Mouse (Mus musculus) limb, embryonic 13.5 days (tissue): ENCODE data around the gene Exoc4. TPM values are rescaled to one million over a fixed set of nuclear protein-coding genes. Genes with fewer than 3 reads are reported as not detected.

ENCODE experiments used
- ATAC-seq: fragments of 200-750 bp; cut with Nextera tagmentation; 2 replicates; pipeline ENCODE4 v1.8.0; 2017; ENCODE audit warnings: low read depth, moderate number of reproducible peaks, moderate TSS enrichment; ENCODE audit not compliant: low FRiP score
- H3K27ac ChIP-seq: fragments of 300-500 bp; sonication (generic); 2 replicates; pipeline ENCODE4 v1.5.1; 2015; ENCODE audit warnings: inconsistent platforms, mild to moderate bottlenecking, moderate library complexity
- H3K27me3 ChIP-seq: fragments of 300-500 bp; sonication (generic); 2 replicates; pipeline ENCODE4 v1.6.1; 2015; ENCODE audit warnings: mild to moderate bottlenecking, inconsistent platforms
- H3K36me3 ChIP-seq: fragments of 300-500 bp; sonication (generic); 2 replicates; pipeline ENCODE4 v1.6.1; 2015; ENCODE audit warnings: inconsistent platforms, mild to moderate bottlenecking, moderate library complexity
- H3K4me1 ChIP-seq: fragments of 300-500 bp; sonication (generic); 2 replicates; pipeline ENCODE4 v1.6.1; 2015; ENCODE audit warnings: inconsistent platforms
- H3K4me2 ChIP-seq: fragments of 300-500 bp; sonication (generic); replicated peaks from 2 replicates; pipeline ENCODE4 v1.6.1; 2015; ENCODE audit warnings: inconsistent platforms, mild to moderate bottlenecking, moderate library complexity
- H3K4me3 ChIP-seq: fragments of 300-500 bp; sonication (generic); 2 replicates; pipeline ENCODE4 v1.5.1; 2015; ENCODE audit warnings: moderate library complexity, mild to moderate bottlenecking, inconsistent platforms
- H3K9ac ChIP-seq: fragments of 300-500 bp; sonication (generic); 2 replicates; pipeline ENCODE4 v1.6.1; 2015; ENCODE audit warnings: mild to moderate bottlenecking, inconsistent platforms
- H3K9me3 ChIP-seq: fragments of 300-500 bp; sonication (generic); 2 replicates; pipeline ENCODE4 v1.6.1; 2016; ENCODE audit warnings: inconsistent platforms
- WGBS: fragments of 180-500 bp; shearing (Covaris S2); methylation state at CpG from one replicate; pipeline ENCODE4 v1.1.7; 2015; 5-methylcytosine and 5-hydroxymethylcytosine counted together
- polyA plus RNA-seq: library from polyadenylated mRNA; unstranded; fragments of >200 nt; fragmentation: Nextera tagmentation; extraction: Ambion mirVana; gene quantifications from 2 replicates; pipeline ENCODE4 v1.2.1, GENCODE M21; 2015

Exoc4 gene
- polyA plus RNA-seq, 1 experiment from 2014 or later: 45.2 TPM

DNA sequence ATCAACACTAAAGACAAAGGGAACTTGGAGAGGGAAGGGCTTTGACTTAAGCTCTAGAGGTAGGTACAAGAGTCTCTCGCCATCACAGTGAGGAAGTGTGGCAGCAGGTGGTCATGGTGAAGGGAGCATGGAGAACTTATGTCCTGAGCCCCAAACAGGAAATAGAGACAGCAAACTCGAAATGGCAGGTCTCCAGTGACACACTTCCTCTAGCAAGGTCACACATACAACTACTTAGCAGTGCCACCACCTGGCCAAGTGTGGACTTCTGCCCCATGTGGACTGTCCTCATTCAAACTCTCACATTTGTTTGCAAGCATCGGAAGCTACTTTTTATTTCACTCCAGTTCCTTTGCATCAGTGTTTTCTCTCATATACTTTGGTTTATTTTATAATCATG is 74.0 kb downstream of the Exoc4 start:
- Histone ChIP-seq H3K4me1 (no peaks in the 10 kb centered on the region), H3K27me3 (no peaks in the 10 kb centered on the region), H3K9ac (no peak overlapping the region), H3K4me2 (no peak overlapping the region), H3K4me3 (no peak overlapping the region), H3K9me3 (no peaks in the 10 kb centered on the region), H3K36me3 (peaks cover 3% of the 10 kb centered on the region; the same call in 1 of the 2 replicates), H3K27ac (no peak overlapping the region)
- ATAC-seq: no peak
- 70% methylated on average over 3 of the region's 3 CpGs for WGBS

DNA sequence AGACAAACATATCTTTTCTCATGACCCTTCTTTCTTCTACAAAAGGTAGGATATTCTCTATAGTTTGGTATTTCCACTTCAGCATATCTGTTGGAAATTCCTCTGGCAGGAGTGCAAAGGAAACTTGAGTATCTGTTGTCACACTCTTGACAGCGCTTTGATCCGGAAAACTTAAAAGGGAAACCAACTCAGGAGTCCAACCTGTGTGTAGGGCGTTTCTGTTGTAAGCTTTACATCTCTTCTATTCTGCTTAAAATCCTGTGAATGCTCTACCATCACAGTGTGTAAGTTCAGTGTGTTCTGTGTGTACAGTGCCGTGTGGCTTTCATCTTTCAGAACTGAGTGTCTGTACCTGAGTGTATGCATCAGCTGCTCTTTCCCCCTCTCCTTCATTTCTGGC is 74.5 kb downstream of the Exoc4 start:
- H3K4me2 ChIP-seq: no peak overlapping the region
- H3K27ac ChIP-seq: no peak overlapping the region
- no peak overlapping the region for H3K4me3 ChIP-seq
- H3K9ac ChIP-seq: no peak overlapping the region
- no peaks in the 10 kb centered on the region for H3K9me3 ChIP-seq
- 85% methylated on average over 4 of the region's 4 CpGs for WGBS
- H3K4me1 ChIP-seq: no peaks in the 10 kb centered on the region
- H3K36me3 ChIP-seq: peaks cover 3% of the 10 kb centered on the region; the same call in 1 of the 2 replicates
- no peaks in the 10 kb centered on the region for H3K27me3 ChIP-seq
- no peak for ATAC-seq

DNA sequence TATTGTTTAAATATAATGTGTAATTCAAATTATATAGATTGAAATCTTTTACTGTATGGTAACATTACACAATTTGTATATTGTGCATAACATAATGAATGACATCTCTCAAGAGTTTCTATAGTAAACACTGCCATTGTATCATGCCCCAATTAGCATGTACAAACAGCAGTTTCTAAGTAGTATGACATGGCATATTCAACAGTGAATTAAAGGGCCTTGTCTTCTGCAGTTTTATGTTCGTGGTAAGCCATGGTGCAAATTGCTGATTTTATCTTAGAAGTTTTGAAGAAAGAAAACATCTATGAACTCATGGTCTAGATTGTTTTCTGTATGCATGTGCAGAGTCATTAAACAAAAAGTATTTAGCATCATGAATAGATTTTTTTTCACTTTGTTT is 79.4 kb downstream of the Exoc4 start:
- Histone ChIP-seq H3K27ac (no peak overlapping the region), H3K9ac (no peak overlapping the region), H3K9me3 (no peaks in the 10 kb centered on the region), H3K4me1 (no peaks in the 10 kb centered on the region), H3K4me3 (no peak overlapping the region), H3K4me2 (no peak overlapping the region), H3K36me3 (no peaks in the 10 kb centered on the region), H3K27me3 (no peaks in the 10 kb centered on the region)
- WGBS: 86% methylated on average over 1 of the region's 1 CpGs
- no peak for ATAC-seq

- Histone ChIP-seq H3K27ac (no peak overlapping the region), H3K27me3 (no peaks in the 10 kb centered on the region), H3K4me2 (no peak overlapping the region), H3K4me1 (peaks cover 3% of the 10 kb centered on the region; the same call in 1 of the 2 replicates), H3K36me3 (no peaks in the 10 kb centered on the region), H3K4me3 (no peak overlapping the region), H3K9me3 (no peaks in the 10 kb centered on the region), H3K9ac (no peak overlapping the region)
- ATAC-seq: peak; percentile 61; the same call in 1 of the 2 replicates
- WGBS: 67% methylated on average over 1 of the region's 1 CpGs
These were observed 98.3 kb downstream of the Exoc4 start for GRCm38 (mm10) chr6:33347088-33347775.

DNA sequence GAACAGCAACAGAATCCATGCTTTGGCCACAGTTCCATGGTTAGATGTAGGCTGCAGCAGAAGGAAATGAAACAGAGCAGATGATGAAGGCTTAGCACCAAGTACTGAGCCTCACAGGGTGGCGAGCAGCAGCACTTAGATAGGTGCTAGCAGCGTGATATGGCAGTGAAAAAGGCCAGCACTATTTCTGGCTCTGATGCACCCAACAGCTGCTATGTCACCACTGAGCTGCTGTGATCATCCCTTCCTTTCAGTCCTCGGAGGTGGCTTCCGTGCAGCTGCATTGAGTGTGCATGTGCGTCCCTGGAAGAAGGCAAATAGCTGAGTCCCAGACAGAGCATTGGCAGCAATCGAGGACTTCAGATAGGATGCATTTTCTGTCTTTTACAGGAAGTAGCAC is 112.7 kb downstream of the Exoc4 start:
- Histone ChIP-seq H3K9me3 (no peaks in the 10 kb centered on the region), H3K27me3 (no peaks in the 10 kb centered on the region), H3K9ac (no peak overlapping the region), H3K4me2 (no peak overlapping the region), H3K4me1 (peaks cover 5% of the 10 kb centered on the region), H3K4me3 (no peak overlapping the region), H3K36me3 (no peaks in the 10 kb centered on the region), H3K27ac (no peak overlapping the region)
- 80% methylated on average over 6 of the region's 6 CpGs for WGBS
- no peak for ATAC-seq

DNA sequence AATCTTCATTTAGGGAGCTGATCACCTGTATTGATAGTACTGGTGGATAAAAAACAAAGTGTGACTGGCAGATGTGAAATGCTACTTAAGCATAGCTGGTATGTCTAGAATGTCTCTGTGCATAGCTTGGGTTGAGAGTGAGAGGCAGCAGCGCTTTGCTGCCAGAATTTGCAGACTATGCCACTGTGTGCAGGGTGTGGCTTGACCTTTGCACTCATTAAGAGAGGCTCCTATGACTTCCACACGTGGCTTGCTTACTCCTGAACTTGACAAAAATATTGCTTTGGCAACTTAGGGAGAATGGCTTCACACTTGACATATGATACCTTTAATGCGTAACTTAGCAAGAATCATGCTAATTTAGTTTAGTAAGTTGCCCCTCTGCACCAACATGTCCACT is 131.6 kb downstream of the Exoc4 start:
- Histone ChIP-seq H3K4me2 (no peak overlapping the region), H3K4me3 (no peak overlapping the region), H3K27ac (no peak overlapping the region), H3K27me3 (no peaks in the 10 kb centered on the region), H3K36me3 (no peaks in the 10 kb centered on the region), H3K4me1 (no peaks in the 10 kb centered on the region), H3K9me3 (no peaks in the 10 kb centered on the region), H3K9ac (no peak overlapping the region)
- ATAC-seq: no peak
- 59% methylated on average over 3 of the region's 3 CpGs for WGBS

GRCm38 (mm10) chr6:33382176-33382575 is 133.3 kb downstream of the Exoc4 start:
- no peaks in the 10 kb centered on the region for H3K4me1 ChIP-seq
- no peaks in the 10 kb centered on the region for H3K27me3 ChIP-seq
- H3K9me3 ChIP-seq: no peaks in the 10 kb centered on the region
- H3K4me2 ChIP-seq: no peak overlapping the region
- no peaks in the 10 kb centered on the region for H3K36me3 ChIP-seq
- no peak overlapping the region for H3K27ac ChIP-seq
- no peak overlapping the region for H3K9ac ChIP-seq
- WGBS: 76% methylated on average over 3 of the region's 3 CpGs
- H3K4me3 ChIP-seq: no peak overlapping the region
- no peak for ATAC-seq

DNA sequence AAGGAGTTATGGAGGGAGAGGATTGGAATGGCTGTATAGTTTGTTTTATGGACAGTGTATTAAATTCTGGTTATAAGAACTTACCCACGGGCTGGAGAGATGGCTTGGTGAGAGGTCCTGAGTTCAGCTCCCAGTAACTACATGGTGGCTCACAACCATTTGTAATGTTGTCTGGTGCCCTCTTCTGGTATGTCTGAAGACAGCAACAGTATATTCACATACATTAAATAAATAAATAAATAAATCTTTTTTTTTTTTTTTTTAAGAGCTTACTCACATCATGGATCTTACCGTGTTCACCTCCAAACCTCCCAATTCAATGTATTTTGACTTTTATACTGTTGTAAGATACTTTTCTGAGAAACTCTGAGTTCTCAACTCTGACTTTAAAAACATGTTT is 143.1 kb downstream of the Exoc4 start:
- ATAC-seq: no peak
- H3K9ac ChIP-seq: no peak overlapping the region
- H3K36me3 ChIP-seq: no peaks in the 10 kb centered on the region
- no peaks in the 10 kb centered on the region for H3K4me1 ChIP-seq
- no peaks in the 10 kb centered on the region for H3K27me3 ChIP-seq
- H3K4me3 ChIP-seq: no peak overlapping the region
- no peaks in the 10 kb centered on the region for H3K9me3 ChIP-seq
- no peak overlapping the region for H3K4me2 ChIP-seq
- H3K27ac ChIP-seq: no peak overlapping the region
- WGBS: 69% methylated on average over 2 of the region's 2 CpGs

DNA sequence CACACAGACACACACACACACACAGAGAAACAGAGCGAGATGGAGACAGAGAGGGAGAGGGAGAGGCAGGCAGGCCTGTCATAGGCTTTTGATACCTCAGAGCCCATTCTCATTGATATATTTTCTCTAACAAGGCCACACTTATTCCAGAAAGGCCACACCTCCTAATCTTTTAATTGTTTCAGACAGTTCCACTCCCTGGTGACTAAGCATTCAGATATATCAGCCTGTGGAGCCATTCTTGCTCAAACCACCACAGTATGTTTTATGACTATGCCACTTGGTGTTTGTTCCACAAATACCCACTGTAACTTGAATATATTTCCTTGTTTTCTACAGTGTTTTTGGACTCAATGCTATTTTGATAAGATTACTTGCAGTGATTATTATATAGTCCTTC is 150.6 kb downstream of the Exoc4 start:
- ATAC-seq: no peak
- no peak overlapping the region for H3K4me2 ChIP-seq
- no peak overlapping the region for H3K4me3 ChIP-seq
- no peaks in the 10 kb centered on the region for H3K27me3 ChIP-seq
- no peak overlapping the region for H3K27ac ChIP-seq
- H3K4me1 ChIP-seq: no peaks in the 10 kb centered on the region
- no peak overlapping the region for H3K9ac ChIP-seq
- no peaks in the 10 kb centered on the region for H3K9me3 ChIP-seq
- H3K36me3 ChIP-seq: no peaks in the 10 kb centered on the region
- WGBS: 100% methylated on average over 1 of the region's 1 CpGs

DNA sequence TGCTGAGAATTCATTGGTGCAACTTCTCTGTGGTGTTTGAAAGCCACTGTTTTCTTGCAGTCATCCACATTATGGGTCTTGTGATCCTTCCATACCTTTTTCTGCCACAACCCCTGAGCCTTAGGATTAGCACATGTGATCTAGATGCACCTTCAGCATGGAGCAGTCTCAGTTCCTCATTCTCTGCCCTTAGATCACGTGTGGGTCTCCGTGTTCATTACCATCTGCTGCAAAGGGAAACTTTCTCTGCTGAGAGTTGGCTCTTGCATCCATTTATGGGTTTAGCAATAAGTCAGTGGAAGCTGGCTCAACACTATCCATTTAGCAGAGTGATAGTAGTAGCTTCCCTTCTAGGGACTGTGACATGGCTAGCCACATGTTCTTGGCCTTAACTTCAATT is 152.3 kb downstream of the Exoc4 start:
- Histone ChIP-seq H3K4me2 (no peak overlapping the region), H3K9me3 (no peaks in the 10 kb centered on the region), H3K4me1 (0 out of 2 replicates have a peak, but pooled peaks cover 6% of the 10 kb centered on the region), H3K27ac (no peak overlapping the region), H3K27me3 (no peaks in the 10 kb centered on the region), H3K36me3 (no peaks in the 10 kb centered on the region), H3K4me3 (no peak overlapping the region), H3K9ac (no peak overlapping the region)
- WGBS: 89% methylated on average over 2 of the region's 2 CpGs
- ATAC-seq: no peak

DNA sequence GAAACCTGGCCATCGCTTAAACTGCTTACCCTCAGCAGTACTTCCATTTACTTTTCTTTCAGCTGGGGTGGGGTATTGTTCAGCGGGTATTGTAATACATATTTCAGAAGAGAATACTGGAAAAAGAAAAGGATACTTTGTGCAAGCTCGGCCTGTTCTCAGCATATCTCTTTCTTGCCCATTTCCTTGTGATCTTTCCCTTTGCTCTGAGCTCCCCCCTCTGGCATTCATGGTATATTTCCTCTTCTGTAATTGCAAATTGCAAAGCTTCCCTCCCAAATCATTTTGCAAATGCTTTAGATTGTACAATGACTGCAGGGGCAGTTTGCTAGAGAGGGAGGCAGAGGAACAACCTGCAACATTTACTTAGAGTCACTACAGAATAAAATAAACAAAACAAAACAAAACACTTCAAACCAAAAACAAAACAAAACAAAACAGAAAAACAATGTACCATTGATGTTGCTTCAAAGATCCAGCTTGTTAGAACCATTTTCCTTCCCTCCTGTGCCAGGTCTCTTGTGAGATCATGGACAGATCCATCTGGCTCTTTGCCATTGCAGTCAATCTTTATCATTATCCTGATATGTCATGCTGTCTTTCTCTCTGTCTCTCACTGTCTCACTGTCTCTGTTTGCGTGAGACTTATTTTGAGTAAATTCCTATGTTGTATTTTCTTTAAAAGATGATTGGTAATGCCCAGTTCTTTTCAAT is 156.8 kb downstream of the Exoc4 start:
- Histone ChIP-seq H3K4me2 (no peak overlapping the region), H3K27ac (no peak overlapping the region), H3K4me3 (no peak overlapping the region), H3K27me3 (no peaks in the 10 kb centered on the region), H3K4me1 (0 out of 2 replicates have a peak, but pooled peaks cover 6% of the 10 kb centered on the region), H3K9ac (no peak overlapping the region), H3K36me3 (no peaks in the 10 kb centered on the region), H3K9me3 (no peaks in the 10 kb centered on the region)
- 54% methylated on average over 4 of the region's 4 CpGs for WGBS
- no peak for ATAC-seq

DNA sequence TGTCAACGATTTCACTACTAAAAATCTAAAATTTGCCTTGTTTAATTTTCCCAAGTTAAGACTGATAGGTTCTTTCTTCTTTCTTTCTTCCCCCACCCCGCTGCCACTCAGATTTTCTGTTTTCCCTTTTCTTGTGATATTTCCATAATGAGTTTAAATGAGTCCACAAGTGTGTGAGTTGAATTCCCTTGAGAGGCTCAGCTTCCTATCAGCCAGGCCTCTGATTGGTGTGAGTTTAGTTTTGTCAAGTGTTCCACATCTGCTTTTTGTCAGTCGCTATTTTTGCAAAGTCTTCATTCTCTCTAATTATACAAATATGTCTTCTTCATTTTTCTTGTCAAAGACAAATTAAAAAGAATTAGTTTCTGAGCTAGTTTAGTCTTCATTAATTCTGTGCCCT is 160.7 kb downstream of the Exoc4 start:
- Histone ChIP-seq H3K9ac (no peak overlapping the region), H3K27ac (no peak overlapping the region), H3K4me1 (0 out of 2 replicates have a peak, but pooled peaks cover 5% of the 10 kb centered on the region), H3K4me3 (no peak overlapping the region), H3K9me3 (no peaks in the 10 kb centered on the region), H3K27me3 (no peaks in the 10 kb centered on the region), H3K36me3 (no peaks in the 10 kb centered on the region), H3K4me2 (no peak overlapping the region)
- WGBS: 68% methylated on average over 3 of the region's 3 CpGs
- no peak for ATAC-seq

DNA sequence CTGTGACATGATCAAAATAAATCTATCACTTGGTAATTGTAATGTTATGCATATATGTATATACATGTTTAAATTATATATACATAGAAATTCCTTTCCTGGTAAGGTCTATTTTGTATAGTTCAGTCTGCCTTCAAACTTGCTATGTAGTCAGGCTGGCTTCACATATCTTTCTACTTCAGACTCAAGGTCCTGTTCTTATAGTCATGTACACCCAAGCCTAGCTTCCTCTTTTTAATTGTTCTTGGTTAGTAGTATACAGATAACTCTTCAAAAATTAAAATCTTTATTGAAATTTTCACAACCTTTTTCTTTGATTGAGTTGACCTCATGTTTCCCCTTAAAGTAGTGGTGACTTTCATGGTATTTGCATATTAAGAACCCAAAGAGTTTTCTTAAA is 176.1 kb downstream of the Exoc4 start:
- H3K4me2 ChIP-seq: no peak overlapping the region
- no peak overlapping the region for H3K27ac ChIP-seq
- ATAC-seq: no peak

More for the DNA sequence above, 176.1 kb downstream of the Exoc4 start:
- Histone ChIP-seq H3K9ac (no peak overlapping the region), H3K9me3 (no peaks in the 10 kb centered on the region), H3K36me3 (no peaks in the 10 kb centered on the region), H3K4me1 (no peaks in the 10 kb centered on the region), H3K4me3 (no peak overlapping the region), H3K27me3 (no peaks in the 10 kb centered on the region)
